Mouse (Mus musculus): ENCODE measurements around the gene Agpat2.

Agpat2 gene

GRCm38 (mm10) chr2:26574862-26575261, 29.4 kb downstream of the Agpat2 start:
- DNase-seq (ENCODE audit: low spot score in 2 of 2): no peak

GRCm38 (mm10) chr2:26573807-26574206, 30.4 kb downstream of the Agpat2 start:
- no peak for DNase-seq (ENCODE audit: low spot score in 2 of 2)

GRCm38 (mm10) chr2:26573396-26573795, 30.8 kb downstream of the Agpat2 start:
- peak in 1 of 2 experiments; percentile 27 for DNase-seq (ENCODE audit: low spot score in 2 of 2)

GRCm38 (mm10) chr2:26571826-26572225, 32.4 kb downstream of the Agpat2 start:
- DNase-seq (ENCODE audit: low spot score in 2 of 2): no peak

- DNase-seq (ENCODE audit: low spot score in 2 of 2): no peak
These were observed 32.8 kb downstream of the Agpat2 start for GRCm38 (mm10) chr2:26571400-26571799.

GRCm38 (mm10) chr2:26570034-26570433, 34.2 kb downstream of the Agpat2 start:
- DNase-seq (ENCODE audit: low spot score in 2 of 2): peak; percentile 50 to 78

GRCm38 (mm10) chr2:26566221-26566620, 38.0 kb downstream of the Agpat2 start:
- DNase-seq (ENCODE audit: low spot score in 2 of 2): peak in 1 of 2 experiments; percentile 66

GRCm38 (mm10) chr2:26561351-26562016, 42.7 kb downstream of the Agpat2 start:
- DNase-seq (ENCODE audit: low spot score in 2 of 2): no peak

GRCm38 (mm10) chr2:26560506-26560905, 43.7 kb downstream of the Agpat2 start:
- DNase-seq (ENCODE audit: low spot score in 2 of 2): no peak

- no peak for DNase-seq (ENCODE audit: low spot score in 2 of 2)
These were observed 47.7 kb downstream of the Agpat2 start for GRCm38 (mm10) chr2:26556535-26556993.

GRCm38 (mm10) chr2:26555076-26555475, 49.1 kb downstream of the Agpat2 start:
- DNase-seq (ENCODE audit: low spot score in 2 of 2): no peak

- DNase-seq (ENCODE audit: low spot score in 2 of 2): no peak
These were observed 50.3 kb downstream of the Agpat2 start for GRCm38 (mm10) chr2:26553904-26554303.

GRCm38 (mm10) chr2:26552066-26552465, 52.2 kb downstream of the Agpat2 start:
- DNase-seq (ENCODE audit: low spot score in 2 of 2): no peak

GRCm38 (mm10) chr2:26551446-26551845, 52.8 kb downstream of the Agpat2 start:
- DNase-seq (ENCODE audit: low spot score in 2 of 2): no peak

GRCm38 (mm10) chr2:26550777-26551176, 53.4 kb downstream of the Agpat2 start:
- DNase-seq (ENCODE audit: low spot score in 2 of 2): no peak

GRCm38 (mm10) chr2:26550205-26550604, 54.0 kb downstream of the Agpat2 start:
- DNase-seq (ENCODE audit: low spot score in 2 of 2): no peak

GRCm38 (mm10) chr2:26549801-26550200, 54.4 kb downstream of the Agpat2 start:
- peak; percentile 47 to 72 for DNase-seq (ENCODE audit: low spot score in 2 of 2)

- no peak for DNase-seq (ENCODE audit: low spot score in 2 of 2)
These were observed 56.7 kb downstream of the Agpat2 start for GRCm38 (mm10) chr2:26547481-26547880.

GRCm38 (mm10) chr2:26544265-26544664, 60.0 kb downstream of the Agpat2 start:
- no peak for DNase-seq (ENCODE audit: low spot score in 2 of 2)

GRCm38 (mm10) chr2:26543768-26544167, 60.4 kb downstream of the Agpat2 start:
- no peak for DNase-seq (ENCODE audit: low spot score in 2 of 2)

- no peak for DNase-seq (ENCODE audit: low spot score in 2 of 2)
These were observed 61.1 kb downstream of the Agpat2 start for GRCm38 (mm10) chr2:26543155-26543554.

All from spleen, postnatal 4 days (tissue).